Mouse (Mus musculus) stomach, embryonic 14.5 days (tissue): ENCODE data around the gene Mmab. TPM values are rescaled to one million over a fixed set of nuclear protein-coding genes. Genes with fewer than 3 reads are reported as not detected.
A peak's percentile ranks its signal among the peaks of the same experiment; 100 is the strongest.

Experiments
- ATAC-seq: fragments of 200-750 bp; cut with Nextera tagmentation; 2 replicates; pipeline ENCODE4 v1.8.0; 2017; ENCODE audit warnings: low read depth, moderate TSS enrichment; ENCODE audit not compliant: insufficient number of reproducible peaks, insufficient read depth, low FRiP score
- H3K27ac ChIP-seq: fragments of 300-500 bp; sonication (generic); 2 replicates; pipeline ENCODE4 v1.5.1; 2014; ENCODE audit warnings: mild to moderate bottlenecking, low read length, moderate library complexity, mixed read lengths
- H3K27me3 ChIP-seq: fragments of 300-500 bp; sonication (generic); 2 replicates; pipeline ENCODE4 v1.6.1; 2014; ENCODE audit warnings: low read length, control low read depth, mixed read lengths; ENCODE audit not compliant: control insufficient read depth, insufficient read depth
- H3K36me3 ChIP-seq: fragments of 300-500 bp; sonication (generic); 2 replicates; pipeline ENCODE4 v1.6.1; 2014; ENCODE audit warnings: mild to moderate bottlenecking, control low read depth, low read length, moderate library complexity, mixed read lengths; ENCODE audit not compliant: control insufficient read depth, insufficient read depth
- H3K4me1 ChIP-seq: fragments of 300-500 bp; sonication (generic); 2 replicates; pipeline ENCODE4 v1.6.1; 2014; ENCODE audit warnings: low read length, control low read depth, mixed read lengths; ENCODE audit not compliant: control insufficient read depth, insufficient read depth
- H3K4me2 ChIP-seq: fragments of 300-500 bp; sonication (generic); replicated peaks from 2 replicates; pipeline ENCODE4 v1.6.1; 2014; ENCODE audit warnings: low read depth, low read length, control low read depth
- H3K4me3 ChIP-seq: fragments of 300-500 bp; sonication (generic); 2 replicates; pipeline ENCODE4 v1.5.1; 2014; ENCODE audit warnings: low read depth, low read length, control low read depth
- H3K9ac ChIP-seq: fragments of 300-500 bp; sonication (generic); replicated peaks from 2 replicates; pipeline ENCODE4 v1.6.1; 2014; ENCODE audit warnings: low read depth, mild to moderate bottlenecking, control low read depth, low read length, moderate library complexity, mixed read lengths
- H3K9me3 ChIP-seq: fragments of 300-500 bp; sonication (generic); 2 replicates; pipeline ENCODE4 v1.6.1; 2016; ENCODE audit warnings: low read depth, low read length, control low read depth; ENCODE audit not compliant: control insufficient read depth
- WGBS: fragments of 180-500 bp; shearing (Covaris S2); extraction: QIAGEN DNeasy Blood & Tissue Kit; methylation state at CpG from one replicate; pipeline ENCODE4 v1.1.7; 2014; 5-methylcytosine and 5-hydroxymethylcytosine counted together
- polyA plus RNA-seq: library from polyadenylated mRNA; unstranded; fragments of >200 nt; fragmentation: Nextera tagmentation; extraction: Ambion mirVana; gene quantifications from 2 replicates; pipeline ENCODE4 v1.2.1, GENCODE M21; 2014

Gene Mmab
- 27.8 and 30.5 TPM in 2 replicates for polyA plus RNA-seq

DNA sequence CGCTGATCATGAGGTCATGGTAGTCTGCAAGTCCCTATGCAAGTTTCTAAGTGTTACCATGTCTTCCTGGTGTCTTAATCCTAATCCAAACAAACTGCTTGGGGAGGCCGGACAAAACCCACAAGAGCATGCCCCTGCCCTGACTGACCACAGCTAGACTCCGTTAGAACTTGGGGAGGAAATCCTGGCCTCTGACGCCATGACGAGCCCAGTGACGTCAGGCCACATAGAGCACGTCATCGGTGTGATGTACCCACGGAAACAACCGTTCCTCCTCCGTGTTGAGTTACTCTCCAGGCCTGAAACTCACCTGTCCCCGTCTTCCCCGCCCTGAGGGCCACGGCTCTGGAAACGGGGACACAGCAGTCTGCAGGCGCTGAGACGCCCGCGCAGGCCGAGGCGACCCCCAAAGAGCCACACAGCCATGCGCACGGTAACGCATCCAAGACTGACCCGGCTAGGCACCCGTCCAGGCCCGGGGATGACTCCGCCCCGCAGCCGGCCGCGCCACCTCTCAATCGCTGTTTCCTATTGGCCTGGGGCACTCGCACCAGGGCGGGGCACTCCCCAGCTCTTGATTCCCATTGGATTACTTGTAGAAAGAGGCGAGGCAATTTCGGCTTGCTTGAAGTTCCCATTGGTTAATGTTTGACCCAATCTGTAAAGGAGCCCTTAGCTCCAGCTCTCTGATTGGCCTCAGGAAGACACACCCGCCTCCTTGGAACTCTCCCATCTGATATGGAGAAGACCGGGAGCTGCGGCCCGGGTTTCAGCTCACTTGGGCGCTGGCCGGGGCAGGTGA is at the start of gene Mmab, which contains the start of gene Mvk:
TSS of gene Mmab (minus strand) at position 495 of the 802 bp plus-strand sequence.
TSS of gene Mvk (plus strand) at position 704 of the 802 bp plus-strand sequence.
- Histone ChIP-seq H3K27me3 (no peaks in the 10 kb centered on the region), H3K36me3 (peaks cover 11% of the 10 kb centered on the region; the same call in 1 of the 2 replicates), H3K4me3 (peak within 1 kb of the TSS; percentile 67), H3K4me2 (peak within 1 kb of the TSS; percentile 68), H3K9ac (peak within 1 kb of the TSS; percentile 58), H3K9me3 (no peaks in the 10 kb centered on the region), H3K27ac (peak within 1 kb of the TSS; percentile 78), H3K4me1 (peaks cover 11% of the 10 kb centered on the region; the same call in 1 of the 2 replicates)
- peak; percentile 97 for ATAC-seq
- WGBS: 2% methylated on average over 43 of the region's 43 CpGs

DNA sequence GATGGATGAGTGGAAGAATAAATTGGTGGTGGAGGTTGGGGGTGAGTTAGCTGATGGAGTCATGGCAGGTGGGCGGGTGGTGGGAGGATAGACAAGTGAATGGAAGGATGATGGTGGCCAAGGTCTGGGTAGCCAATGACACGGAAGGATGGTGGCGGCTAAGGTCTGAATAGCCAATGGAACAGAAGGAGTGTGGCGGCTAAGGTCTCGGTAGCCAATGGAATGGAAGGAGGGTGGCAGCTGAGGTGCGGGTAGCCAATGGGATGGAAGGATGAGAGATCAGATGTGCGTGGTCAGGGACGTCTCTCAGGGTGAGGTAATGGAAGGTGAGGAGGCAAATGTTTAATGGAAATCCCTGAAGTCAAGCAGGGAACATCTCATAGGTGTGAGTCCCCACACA is 46.4 kb upstream of the Mmab start:
- no peak for ATAC-seq
- H3K27ac ChIP-seq: no peak overlapping the region
- no peak overlapping the region for H3K4me3 ChIP-seq
- no peaks in the 10 kb centered on the region for H3K9me3 ChIP-seq
- H3K4me1 ChIP-seq: no peaks in the 10 kb centered on the region
- H3K27me3 ChIP-seq: no peaks in the 10 kb centered on the region
- 97% methylated on average over 8 of the region's 8 CpGs for WGBS
- H3K36me3 ChIP-seq: no peaks in the 10 kb centered on the region
- H3K9ac ChIP-seq: no peak overlapping the region
- no peak overlapping the region for H3K4me2 ChIP-seq

DNA sequence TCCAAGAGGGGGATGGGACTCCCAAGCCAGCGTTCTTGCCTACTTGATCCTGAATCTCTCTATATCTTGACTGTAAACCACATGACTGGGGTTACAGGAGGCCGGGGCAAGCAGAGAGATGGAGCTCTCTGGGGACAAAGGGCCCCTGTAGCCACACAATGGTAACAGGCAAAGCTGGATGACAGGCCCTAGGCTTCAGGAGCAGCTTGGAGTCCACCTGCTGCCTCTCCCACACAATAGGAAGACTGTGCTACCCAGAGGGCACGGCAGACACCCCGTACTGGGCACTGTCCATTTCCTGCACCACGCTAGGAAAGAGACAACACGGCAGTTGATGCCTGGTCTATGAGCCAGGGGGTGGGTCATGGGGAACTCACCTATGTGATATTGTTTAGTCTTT is 45.7 kb upstream of the Mmab start:
- ATAC-seq: no peak

DNA sequence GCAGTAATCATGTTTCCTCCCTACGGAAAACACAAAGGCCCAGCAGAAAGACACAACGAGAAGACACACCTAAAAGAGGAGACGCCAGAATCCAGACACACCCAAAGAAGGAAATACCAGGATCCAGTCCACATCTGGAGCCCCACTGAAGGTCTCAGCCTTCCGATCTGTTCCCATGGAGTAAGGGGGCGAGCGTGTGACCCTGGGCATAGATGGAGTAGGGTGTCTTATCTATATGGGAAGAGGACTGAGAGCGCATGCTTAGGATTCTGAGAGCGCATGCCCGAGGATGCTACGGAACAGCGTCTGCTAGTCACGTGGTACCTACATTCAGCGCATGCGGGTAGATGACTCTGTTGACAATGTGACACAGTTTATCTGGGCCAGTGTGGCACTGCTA is 41.8 kb upstream of the Mmab start:
- 87% methylated on average over 14 of the region's 14 CpGs for WGBS

More for the DNA sequence above, 45.7 kb upstream of the Mmab start:
- 77% methylated on average over 6 of the region's 6 CpGs for WGBS
- no peak overlapping the region for H3K4me2 ChIP-seq
- H3K36me3 ChIP-seq: no peaks in the 10 kb centered on the region
- H3K27ac ChIP-seq: no peak overlapping the region
- H3K9me3 ChIP-seq: no peaks in the 10 kb centered on the region
- no peak overlapping the region for H3K9ac ChIP-seq
- no peaks in the 10 kb centered on the region for H3K4me1 ChIP-seq
- H3K4me3 ChIP-seq: no peak overlapping the region
- no peaks in the 10 kb centered on the region for H3K27me3 ChIP-seq

DNA sequence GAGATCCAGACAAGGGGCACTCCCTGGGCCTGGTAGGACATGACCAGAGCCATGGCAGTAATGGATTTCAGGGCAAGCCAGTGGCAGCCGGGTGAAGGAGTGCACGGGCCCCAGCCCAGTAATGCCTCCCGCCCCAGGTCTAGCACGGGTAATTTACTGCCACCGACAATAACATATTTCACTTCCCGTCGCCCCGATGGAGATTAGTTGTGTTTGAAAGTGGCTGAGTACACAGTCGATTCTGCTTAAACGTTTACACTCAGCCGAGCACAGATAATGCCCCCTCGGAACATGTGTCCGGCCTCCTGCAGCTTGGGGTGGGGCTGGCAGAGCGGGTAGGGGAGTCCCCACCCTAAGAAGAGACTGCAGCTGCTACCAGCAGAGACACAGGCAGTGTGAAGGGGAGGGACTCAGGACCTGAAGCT is 38.7 kb upstream of the Mmab start:
- Histone ChIP-seq H3K27me3 (no peaks in the 10 kb centered on the region), H3K4me3 (no peak overlapping the region), H3K36me3 (no peaks in the 10 kb centered on the region), H3K4me2 (peak overlapping the region; percentile 20; the same call in 1 of the 2 replicates), H3K4me1 (peaks cover 6% of the 10 kb centered on the region; the same call in 1 of the 2 replicates), H3K9me3 (no peaks in the 10 kb centered on the region), H3K27ac (peak overlapping the region; percentile 48; the same call in 1 of the 2 replicates), H3K9ac (no peak overlapping the region)
- 5% methylated on average over 14 of the region's 14 CpGs for WGBS
- ATAC-seq: peak; percentile 85

More for the DNA sequence above, 41.8 kb upstream of the Mmab start:
- Histone ChIP-seq H3K9me3 (no peaks in the 10 kb centered on the region), H3K9ac (no peak overlapping the region), H3K36me3 (no peaks in the 10 kb centered on the region), H3K4me3 (no peak overlapping the region), H3K4me2 (no peak overlapping the region), H3K27me3 (no peaks in the 10 kb centered on the region), H3K27ac (no peak overlapping the region), H3K4me1 (peaks cover 6% of the 10 kb centered on the region; the same call in 1 of the 2 replicates)
- ATAC-seq: no peak

DNA sequence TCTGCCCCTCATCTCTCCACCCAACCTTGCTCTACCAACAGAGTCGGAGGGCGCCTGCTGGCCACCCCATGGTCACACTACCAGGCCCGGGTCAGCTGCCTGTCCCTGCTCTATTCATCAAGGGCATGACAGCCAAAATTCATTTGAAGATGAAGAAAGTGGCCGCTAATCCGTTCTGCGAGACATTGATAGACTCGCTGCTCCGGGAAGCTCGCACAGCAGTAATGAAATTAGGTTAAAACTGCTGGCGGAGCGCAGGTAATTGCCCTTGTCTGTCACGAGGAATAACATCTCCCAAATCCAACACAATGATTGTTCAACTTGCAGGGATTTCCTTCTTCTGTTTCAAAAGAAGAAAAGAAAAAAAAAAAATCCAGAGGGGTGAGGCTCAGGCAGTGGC is 34.4 kb upstream of the Mmab start:
- Histone ChIP-seq H3K4me2 (no peak overlapping the region), H3K4me1 (peaks cover 10% of the 10 kb centered on the region), H3K27ac (no peak overlapping the region), H3K27me3 (no peaks in the 10 kb centered on the region), H3K9me3 (no peaks in the 10 kb centered on the region), H3K36me3 (no peaks in the 10 kb centered on the region), H3K9ac (no peak overlapping the region), H3K4me3 (no peak overlapping the region)
- no peak for ATAC-seq
- 78% methylated on average over 12 of the region's 12 CpGs for WGBS

DNA sequence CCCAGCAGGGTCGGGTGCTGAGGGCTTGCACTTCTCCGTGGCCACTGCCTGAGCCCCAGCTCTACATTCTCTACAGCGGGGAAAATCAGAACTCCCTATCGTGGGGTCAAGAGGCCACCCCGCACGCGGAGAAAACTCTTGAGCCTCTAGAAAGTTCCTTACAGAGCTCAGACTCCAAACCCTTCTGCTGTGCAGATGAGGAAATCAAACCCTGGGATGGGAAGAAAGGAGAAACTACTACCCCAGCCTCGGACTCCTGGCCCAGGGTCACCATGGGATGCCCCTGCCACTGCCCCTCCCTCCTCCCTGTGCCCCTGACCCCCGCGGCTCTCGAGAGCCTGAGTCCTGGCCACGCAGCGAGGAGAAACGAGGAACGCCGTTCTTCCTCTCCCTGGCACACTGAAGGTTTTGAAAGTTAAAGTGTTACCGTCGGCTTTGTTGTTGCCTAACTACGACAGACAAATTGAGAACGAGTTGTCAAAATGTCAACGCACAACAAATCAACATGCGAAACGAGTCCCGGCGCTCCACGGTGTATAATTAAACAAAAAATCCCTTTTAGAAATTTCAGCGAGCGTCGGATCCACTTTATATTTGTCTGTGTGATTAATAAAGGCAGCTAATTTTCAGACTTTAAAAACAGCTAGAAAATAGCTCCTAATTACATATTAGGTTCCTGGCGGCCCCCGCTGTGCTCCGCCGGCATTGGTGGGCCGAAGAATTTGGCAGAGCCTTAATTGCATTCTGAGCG is 31.1 kb upstream of the Mmab start:
- Histone ChIP-seq H3K9ac (no peak overlapping the region), H3K4me3 (no peak overlapping the region), H3K27ac (no peak overlapping the region), H3K36me3 (no peaks in the 10 kb centered on the region), H3K4me2 (no peak overlapping the region), H3K27me3 (no peaks in the 10 kb centered on the region), H3K4me1 (peaks cover 4% of the 10 kb centered on the region; the same call in 1 of the 2 replicates), H3K9me3 (no peaks in the 10 kb centered on the region)
- 39% methylated on average over 35 of the region's 35 CpGs for WGBS
- no peak for ATAC-seq

DNA sequence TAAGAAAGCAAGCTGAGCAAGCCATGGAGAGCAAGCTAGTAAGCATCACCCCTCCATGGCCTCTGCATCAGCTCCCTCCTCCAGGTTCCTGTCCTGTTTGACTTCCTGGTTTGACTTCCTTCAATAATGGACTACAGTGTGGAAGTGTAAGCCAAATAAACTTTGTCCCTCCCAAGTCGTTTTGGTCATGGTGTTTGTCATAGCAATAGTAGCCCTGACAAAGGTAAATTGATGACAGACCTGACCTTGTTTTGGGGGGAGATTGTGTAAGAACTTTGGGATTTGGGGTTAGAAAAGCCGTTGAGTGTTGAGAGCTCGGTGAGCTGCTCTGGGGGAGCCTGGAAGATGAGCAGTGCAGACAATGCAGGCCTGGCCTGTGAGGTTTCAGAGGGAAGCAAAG is 26.5 kb upstream of the Mmab start:
- no peak for ATAC-seq

More for the DNA sequence above, 26.5 kb upstream of the Mmab start:
- H3K9me3 ChIP-seq: no peaks in the 10 kb centered on the region
- H3K4me2 ChIP-seq: no peak overlapping the region
- no peak overlapping the region for H3K27ac ChIP-seq
- no peaks in the 10 kb centered on the region for H3K36me3 ChIP-seq
- no peak overlapping the region for H3K9ac ChIP-seq
- peaks cover 26% of the 10 kb centered on the region for H3K4me1 ChIP-seq
- WGBS: 61% methylated on average over 3 of the region's 3 CpGs
- H3K4me3 ChIP-seq: no peak overlapping the region
- no peaks in the 10 kb centered on the region for H3K27me3 ChIP-seq
